Mouse (Mus musculus): ENCODE results near the gene Slc17a2.

DNA sequence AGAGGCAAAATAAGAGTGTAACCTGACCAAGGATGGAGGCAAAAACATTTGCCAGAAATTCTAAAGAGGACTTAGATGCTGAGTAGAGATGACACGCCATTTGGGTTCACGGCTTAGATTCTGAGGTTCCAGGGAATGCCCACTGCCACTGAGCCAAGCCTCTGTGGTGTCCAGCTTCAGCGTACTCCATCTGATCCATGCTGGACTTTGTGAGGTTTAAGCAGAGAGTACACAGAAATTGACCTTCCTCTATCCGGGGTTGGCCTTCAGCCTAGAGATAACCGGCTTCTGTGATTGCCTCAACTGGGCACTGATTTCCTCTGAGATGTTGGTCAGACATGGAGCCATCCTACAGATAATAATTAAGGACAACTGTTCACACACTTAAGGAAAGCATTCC, 29.8 kb downstream of the Slc17a2 start:
- TF ChIP-seq CTCF (IDR thresholded peaks at IDR 0.05) (no peak), EP300 (IDR thresholded peaks at IDR 0.05) (no peak)
